Mouse (Mus musculus): ENCODE results near the gene Nmrk2.
"Not testable (repeated sequence)": the region's sequence is repeated elsewhere in the genome, so short reads cannot be mapped to it uniquely, and the experiment has no call there.

The Nmrk2 gene

DNA sequence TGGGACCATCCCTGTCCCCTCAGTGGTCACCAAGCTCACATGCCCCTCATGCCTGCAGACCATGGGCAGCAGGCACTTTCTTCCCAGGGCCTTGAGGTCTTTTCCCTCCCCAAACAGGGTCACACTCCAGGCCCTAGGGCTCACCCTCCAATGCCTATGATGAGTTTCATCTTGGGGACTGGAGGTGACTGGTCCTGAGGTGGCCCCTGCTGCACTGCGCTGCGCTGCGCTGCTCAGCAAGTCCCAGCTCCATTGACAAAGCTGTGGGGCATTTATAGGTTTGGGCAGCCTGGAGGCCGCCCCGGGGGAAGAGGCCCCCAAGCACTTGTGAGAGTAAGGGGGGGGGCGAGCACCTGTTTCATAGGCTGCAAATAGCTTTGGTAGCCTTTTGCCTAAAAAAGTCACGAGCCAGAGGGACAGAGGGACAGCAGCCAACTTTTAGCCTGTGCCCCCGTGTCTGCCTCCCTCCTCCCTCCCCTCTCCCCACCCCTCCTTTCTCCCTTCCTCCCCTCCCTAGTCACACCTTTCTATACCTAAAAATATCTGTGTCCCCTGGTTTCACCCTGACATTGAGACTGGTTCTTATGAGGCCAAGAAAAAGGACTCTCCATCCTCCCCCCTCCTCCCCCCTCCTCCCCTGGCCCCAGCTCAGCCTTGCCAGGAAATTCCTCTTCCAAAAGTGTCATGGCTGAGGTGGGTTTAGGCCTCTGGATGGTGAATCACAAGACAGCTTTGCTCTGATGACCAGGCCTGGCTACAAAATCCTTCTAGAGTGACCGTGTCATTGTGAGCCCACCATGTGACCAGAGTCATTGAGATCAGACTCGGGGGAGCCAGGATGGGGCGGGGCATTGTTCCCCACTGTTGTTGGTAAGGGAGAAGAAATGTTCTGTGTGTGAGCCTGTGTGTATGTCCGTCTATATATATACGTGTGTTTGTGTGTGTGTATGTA lies at the start of gene Nmrk2:
Nmrk2 (minus strand) TSS at position 245 of the 952 bp plus-strand sequence.
- DNase-seq (ENCODE audit: low spot score), result no peak

DNA sequence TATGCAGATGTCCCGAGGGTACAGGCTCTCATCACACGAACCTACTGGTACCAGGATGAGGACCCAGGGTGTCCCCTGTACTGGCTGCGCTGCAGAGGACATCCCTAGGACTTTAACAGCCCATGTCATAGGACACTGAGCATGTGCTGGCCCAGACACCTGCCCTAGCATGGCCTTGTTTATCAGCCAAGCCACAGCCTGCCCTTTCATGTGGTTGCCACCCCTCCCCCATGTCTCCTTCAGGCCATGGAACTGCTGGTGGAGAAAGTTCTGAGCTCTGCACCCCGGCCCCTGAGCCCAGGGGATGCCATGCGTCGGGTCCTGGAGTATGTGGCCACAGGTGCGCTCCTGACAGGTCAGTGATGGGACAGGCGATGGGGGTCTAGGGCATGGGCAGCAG lies 47.6 kb upstream of the Nmrk2 start:
- DNase-seq (ENCODE audit: low spot score), result no peak

DNA sequence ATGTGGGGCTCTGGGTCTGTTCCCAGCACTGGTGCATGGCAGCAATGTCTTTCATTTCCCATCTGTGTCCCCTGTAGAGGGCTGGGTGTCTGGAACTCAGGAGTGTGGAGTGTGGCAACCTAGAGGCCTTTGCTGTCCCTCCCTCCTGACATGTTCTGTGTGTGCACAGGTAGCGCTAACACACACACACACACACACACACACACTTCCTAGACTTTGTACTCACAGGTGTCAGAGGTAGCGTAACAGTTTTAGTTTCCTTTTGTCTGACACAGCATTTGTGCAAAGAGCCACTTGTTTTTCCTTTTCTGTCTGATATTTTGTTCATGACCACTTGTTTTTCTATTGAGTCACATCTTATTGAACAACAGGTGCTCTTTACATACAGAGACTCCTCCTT lies 46.0 kb upstream of the Nmrk2 start:
- no peak for DNase-seq (ENCODE audit: low spot score)

DNA sequence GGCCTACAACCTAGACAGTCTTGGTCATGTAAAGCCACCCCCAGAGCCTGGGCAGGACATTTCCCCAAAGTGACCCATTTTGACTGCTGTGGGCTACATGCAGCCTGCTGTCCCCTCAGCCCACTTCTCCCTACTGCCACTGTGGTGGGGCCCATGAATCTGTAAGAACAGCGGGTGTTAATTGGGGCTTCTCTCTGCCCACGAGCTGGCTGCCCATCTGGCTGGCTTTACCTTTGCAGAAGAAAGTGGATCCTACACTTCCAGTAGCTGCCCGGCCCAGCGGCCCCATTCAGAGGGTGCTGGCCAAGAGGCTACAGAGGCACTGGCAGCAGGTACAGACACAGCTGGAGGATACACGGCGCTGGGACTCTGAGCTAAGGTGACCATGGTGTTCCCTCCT lies 43.3 kb upstream of the Nmrk2 start:
- DNase-seq (ENCODE audit: low spot score), result no peak

DNA sequence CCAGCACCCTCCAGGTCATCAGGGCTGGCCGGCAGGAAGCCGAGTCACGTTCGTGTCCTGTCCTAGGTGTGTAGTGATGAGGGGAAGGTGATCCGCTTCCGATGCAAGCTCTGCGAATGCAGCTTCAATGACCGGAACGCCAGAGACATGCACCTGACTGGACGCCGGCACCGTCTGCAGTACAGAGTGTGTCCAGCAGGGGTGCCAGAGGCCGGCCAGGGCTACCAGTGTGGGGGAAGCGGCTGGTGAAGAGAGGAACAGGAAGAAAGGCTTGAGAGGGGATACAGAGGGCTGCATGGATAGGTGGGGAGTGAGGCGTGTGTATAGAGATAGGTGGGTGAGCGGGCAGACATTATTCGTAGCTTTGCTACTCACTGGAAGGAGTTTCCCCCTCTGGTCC lies 42.7 kb upstream of the Nmrk2 start:
- no peak for DNase-seq (ENCODE audit: low spot score)

DNA sequence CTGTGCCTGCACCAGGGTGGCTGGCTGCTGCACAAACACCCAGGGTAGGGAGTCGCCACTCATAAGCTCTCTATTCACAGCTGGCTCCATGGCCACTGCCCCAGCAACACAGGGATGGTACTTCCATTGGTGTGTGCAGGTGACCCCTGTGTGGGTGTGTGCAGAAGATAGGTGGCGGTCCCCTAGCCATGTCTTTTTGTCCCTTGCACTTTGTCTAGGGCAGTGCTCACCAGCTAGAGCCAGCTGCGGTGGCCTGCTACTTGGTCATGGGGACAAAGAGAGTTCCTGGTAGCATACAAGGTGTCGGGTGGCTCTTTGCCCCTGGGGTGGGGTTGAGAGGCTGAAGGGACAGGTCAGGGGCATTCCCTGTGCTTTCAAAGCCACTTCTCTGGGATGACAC lies 42.3 kb upstream of the Nmrk2 start:
- no peak for DNase-seq (ENCODE audit: low spot score)

DNA sequence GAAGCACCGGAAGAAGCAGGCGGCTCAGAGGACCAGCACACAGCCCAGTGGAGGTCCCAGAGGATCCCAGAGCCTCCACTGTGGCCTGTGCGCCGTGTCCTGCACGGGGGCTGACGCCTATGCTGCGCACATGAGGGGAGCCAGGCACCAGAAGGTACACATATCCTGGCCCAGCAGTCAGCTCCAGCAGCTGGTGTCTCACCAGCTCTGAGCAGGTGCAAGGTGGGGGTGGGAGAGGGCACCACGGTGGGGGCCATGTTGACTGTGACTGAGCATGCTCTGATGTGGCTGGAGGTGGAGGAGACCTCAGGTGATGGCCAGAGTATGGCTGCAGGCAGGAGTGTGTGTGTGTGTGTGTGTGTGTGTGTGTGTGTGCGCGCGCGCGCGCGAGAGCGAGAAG lies 40.2 kb upstream of the Nmrk2 start:
- no peak for DNase-seq (ENCODE audit: low spot score)

DNA sequence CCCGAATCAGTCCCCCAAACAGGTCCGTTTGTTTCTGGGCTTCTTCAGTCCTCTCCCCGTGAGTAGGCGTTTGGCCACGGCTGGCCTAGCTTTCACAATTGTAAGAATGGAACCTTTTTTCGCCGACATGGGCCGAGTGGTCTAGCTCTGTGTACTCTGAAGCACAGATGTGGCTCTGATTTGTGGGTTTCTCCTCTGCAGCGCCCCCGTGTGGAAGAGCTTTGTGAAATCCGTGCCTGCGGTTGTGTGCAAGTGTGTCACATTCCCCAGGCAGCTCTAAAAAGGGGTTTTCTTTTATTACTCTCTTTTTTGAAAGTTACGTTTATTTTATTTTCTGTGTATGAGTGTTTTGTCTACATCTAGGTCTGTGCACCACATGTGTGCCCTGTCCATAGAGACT lies 39.0 kb upstream of the Nmrk2 start:
- DNase-seq (ENCODE audit: low spot score), result no peak

DNA sequence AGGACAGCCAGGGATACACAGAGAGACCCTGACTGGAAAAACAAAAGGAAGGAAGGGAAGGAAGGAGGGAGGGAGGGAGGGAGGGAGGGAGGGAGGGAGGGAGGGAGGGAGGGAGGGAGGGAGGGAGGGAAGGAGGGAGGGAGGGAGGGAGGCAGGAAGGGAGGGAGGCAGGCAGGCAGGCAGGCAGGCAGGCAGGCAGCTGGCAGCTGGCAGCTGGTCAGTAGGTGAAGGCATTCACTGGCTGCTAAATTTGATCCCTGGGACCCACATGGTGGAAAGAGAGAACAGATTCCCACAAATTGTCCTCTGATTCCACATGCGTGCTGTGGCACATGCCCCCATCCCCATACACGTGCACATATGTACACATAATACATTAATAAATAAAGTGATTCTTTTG lies 36.8 kb upstream of the Nmrk2 start:
- DNase-seq (ENCODE audit: low spot score), result no peak

DNA sequence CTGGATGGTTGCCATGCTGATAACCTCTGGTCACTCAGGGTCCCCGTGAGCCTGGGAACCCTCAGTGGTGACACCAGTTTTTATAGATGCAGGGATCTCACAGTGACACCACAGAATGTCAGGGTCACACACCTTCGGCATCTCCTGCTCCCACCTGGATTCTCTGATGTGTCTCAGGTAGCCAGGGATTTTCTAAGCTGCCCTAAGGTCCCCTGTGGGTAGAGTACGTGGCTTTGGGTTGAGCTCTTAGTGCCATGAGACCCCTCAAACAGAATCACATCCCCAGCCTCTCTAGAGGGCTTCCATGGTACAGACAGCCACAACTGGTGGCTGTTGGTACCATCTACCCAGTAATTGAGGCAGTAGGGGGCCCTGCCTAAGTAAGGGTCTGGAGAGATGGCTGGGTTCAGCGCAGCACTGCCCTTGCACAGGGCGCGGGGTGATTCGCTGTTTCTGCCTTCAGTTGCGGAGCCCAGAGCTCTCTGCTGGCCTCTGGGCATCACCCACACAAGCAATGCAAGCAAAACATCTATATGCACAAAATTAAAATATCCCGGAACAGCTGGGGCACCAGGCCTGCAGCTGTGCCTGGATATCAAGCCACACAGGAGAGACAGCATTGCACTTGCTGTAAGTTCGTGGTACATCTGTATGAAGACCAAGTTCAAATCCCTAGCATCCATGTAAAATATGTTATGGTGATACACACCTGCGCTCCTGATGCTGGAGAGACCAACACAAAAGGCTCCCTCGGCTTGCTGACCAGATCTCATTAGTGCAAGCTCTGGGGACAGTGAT lies 34.8 kb upstream of the Nmrk2 start:
- no peak for DNase-seq (ENCODE audit: low spot score)

DNA sequence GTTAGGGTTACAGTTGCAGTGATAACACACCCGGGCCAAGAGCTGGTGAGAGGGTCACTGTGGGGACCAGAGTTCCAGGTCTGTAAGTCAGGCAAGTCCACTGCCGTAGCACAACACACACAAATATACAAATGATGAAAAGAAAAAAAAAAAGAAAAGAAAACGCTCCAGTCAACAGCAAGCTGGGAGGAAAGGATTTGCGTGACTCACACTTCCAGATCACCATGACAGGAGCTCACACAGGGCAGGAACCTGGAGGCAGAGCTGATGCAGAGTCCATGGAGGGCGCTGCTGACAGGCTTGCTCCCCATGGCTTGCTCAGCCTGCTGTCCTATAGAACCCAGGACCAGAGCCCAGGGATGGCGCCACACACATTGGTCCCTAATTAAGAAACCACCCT lies 32.4 kb upstream of the Nmrk2 start:
- no peak for DNase-seq (ENCODE audit: low spot score)

DNA sequence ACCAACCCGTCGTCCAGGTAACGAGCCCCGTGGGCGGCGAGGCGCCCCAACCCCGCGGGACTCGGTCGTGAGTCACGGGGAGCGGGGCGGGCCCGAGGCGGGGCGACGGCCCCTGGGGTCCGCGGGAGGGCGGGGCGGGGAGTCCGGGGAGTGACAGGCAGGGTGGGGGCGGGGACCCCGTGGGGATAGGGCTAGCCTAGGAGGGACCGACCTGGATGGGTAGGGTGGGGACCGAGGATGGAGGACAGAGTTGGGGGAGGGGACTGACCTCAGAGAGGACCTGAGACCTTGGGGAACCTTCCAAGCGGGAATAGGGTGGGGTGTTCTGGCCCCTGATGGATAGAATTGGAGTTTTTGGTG lies 31.4 kb upstream of the Nmrk2 start:
- no peak for DNase-seq (ENCODE audit: low spot score)

DNA sequence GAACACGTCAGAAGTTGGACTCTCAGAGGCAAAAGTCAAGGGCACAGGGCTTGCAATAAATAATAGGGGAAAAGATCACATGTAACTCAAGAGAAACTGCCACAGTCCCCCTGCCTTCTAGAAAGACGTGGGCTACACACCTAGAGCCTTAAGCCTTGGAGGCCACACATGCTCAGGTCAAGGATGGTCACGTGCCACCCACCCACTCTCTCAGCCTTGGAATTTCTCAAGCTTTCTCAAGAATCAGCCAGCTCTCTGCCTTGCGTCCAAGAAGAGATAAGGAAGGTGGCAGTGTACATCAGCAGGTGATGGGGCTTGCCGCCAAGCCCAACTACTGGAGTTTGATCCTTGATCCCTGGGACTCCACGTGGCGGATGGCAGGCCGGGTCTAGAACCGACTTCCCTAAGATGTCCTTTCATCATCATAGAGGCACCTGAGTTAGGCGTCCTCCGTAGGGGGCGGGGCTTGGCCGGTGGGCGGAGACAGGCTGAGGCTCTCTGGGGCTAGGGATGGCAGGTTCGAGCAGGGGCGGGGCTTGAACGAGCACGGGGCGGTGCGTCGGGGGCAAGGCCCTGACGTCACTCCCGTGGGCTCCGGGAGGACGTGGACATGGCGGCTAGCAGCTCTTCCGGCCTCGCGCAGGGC lies 30.9 kb upstream of the Nmrk2 start, which contains the start of gene Zfr2:
Zfr2 (plus strand) TSS at position 576 of the 646 bp plus-strand sequence.
- DNase-seq (ENCODE audit: low spot score), result peak; percentile 84

DNA sequence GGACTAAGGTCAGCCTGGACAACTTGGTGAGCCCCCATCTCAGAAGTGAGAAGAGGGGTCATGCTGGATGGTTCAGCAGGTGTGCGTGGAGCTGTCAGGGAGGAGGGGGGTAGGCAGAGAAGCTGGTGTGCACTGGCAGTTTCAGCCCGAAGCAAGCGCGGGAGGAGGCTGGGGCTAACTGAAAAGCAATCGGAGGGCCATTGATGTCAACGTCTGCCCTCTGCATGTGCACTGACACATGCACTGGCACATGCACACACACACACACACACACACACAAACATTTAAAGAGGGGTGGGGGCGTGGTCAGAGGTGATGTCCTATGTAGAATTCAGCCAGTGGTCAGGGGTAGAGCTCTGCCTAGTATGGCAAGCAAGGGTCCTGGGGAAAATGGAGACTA lies 29.6 kb upstream of the Nmrk2 start:
- DNase-seq (ENCODE audit: low spot score), result no peak

DNA sequence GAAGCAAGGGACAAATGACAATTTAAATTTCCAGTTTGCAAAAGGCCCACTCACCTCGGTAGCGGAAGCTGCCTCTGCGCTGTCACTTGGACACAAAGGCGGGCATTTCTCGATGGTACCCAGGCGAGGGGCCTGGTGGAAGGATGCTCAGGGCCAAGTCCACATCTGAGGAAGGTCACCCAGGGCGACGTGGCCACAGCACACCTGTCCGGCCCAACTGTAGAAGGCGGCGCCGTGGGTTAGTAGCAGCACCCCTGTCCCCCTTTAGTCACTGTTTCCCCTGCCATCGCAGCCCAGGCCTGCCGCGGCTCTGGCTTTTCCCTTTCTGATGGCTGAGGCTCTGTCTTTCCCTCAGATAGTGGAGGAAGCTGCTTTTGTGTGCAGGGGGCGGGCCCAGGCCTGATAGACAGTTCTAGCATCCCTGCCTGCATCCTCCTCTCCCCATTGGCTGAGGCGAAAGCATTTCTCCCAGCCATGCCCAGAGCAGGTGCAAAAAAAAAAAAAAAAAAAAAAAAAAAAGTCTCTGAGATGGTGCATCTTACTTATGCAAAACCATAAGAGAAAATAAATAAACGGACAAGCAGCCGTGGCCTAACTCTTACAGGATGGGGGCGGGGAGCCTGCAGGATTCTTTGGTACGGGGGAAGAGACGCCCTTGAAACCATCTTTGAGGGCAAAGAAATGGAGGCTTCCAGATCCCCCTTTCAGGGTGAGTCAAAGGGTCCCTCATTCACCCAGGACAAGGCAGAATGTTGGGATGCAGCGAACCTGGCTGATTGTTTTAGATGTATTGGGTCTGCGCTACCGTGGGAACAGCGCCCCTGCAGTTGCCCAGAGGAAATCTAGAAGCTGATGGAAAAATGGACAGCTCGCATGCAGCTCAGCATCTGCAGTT lies 28.8 kb upstream of the Nmrk2 start, which contains the start of gene Atcay:
Atcay (minus strand) TSS at position 396 of the 895 bp plus-strand sequence.
- no peak for DNase-seq (ENCODE audit: low spot score)

DNA sequence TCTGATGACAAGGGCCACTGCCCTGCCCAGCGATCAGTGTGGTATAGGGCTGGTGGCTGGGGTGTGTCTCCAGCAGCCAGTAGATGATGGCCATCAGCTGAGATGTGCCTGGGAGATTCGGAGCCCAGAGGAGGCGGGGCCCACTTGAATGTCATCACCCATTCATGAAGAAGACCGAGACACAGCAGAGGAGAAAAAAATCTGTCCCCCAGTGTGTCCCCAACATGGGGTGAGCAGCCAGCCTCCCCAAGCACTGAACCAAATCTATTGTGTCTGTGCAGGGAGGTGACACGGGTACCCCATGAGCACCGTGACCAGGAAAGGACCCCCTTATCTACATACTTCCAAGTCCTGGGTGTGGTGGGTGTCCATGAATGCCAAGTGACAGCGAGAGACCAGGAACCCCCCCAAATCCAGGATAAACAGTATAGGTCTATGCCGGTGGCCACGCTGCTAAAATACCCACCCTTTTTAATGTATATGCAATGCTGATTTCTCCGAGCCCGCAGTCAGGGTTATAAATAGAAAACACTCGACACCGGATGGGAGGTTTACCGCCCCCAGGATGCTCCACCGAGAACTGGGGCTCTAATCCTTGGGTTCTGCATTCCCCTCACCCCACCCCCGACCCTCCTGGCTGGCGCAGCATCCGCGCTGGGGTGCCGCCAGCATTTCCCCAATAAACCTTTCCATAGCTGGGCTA lies 28.0 kb upstream of the Nmrk2 start:
- DNase-seq (ENCODE audit: low spot score), result no peak

DNA sequence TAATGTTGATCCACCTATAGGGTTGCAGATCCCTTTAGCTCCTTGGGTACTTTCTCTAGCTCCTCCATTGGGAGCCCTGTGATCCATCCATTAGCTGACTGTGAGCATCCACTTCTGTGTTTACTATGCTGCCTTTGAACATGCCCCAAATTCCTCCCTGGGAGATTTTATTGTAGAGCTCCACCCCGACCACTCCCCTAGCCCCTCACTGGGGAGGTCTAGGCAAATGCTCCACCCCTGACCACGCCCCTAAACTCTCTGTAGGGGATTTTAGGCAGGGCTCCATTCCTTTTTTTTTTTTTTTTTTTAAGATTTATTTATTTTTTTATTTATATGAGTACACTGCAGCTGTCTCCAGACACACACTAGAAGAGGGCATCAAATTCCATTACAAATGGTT lies 21.9 kb upstream of the Nmrk2 start:
- DNase-seq (ENCODE audit: low spot score), result not testable (repeated sequence)

DNA sequence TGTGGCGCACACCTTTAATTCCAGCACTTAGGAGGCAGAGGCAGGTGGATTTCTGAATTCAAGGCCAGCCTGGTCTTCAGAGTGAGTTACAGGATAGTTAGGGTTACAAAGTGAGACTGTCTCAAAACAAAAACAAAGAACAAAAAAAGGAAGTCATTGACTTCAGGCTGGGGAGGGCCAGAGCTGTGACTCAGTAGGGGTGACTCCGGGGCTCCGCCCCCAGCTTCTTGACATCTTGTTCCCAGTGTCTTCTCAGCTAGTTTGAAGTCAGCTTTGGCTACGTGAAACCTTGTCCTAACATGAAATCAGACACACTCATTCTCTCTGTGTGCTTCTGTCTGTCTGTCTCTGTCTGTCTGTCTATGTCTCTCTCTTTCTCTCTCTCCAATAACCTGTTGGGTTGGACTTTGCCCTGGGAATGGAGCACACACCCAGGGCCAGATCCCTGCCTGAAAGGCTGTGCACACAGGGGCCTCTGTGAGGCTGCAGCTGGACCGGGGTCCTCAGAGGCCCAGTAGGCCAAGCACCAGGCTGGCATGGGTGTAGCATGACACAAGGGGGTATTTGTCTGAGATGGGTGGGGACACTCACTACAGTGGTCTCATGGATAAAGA lies 19.7 kb upstream of the Nmrk2 start:
- DNase-seq (ENCODE audit: low spot score), result no peak

DNA sequence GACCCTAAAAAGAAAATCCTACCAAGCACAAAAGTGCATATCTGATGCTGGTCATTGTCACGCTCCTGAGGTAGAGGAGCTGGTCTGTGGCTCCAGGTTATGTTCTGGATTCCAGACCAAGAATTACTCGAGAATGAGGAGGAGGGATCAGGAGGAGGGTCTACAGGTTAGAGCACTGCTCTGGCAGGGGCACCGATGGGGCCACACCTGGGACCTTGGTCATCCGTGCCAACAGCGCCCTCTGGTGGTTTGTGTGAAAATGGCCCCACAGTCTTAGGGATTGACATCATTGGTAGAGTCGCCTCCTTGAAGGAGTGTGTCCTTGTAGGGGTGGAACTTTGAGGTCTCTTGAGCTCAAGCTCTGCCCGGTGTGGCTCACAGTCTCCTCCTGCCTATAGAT lies 16.1 kb upstream of the Nmrk2 start:
- no peak for DNase-seq (ENCODE audit: low spot score)

DNA sequence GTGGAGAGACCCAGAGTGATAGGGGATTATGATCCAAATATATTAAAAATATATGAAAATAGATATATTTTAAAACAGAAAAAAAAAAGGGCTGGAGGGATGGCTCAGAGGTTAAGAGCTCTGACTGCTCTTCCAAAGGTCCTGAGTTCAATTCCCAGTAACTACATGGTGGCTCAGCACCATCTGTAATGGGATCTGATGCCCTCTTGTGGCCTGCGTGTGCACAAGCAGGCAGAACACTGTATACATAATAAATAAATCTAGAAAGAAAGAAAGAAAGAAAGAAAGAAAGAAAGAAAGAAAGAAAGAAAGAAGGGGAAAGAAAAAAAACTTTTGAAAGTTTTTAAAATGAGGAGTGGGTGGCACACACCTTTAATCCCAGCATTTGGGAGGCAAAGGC lies 15.4 kb upstream of the Nmrk2 start:
- not testable (repeated sequence) for DNase-seq (ENCODE audit: low spot score)

All from ovary, adult 18-20 months (tissue).